Mouse (Mus musculus) erythroblast, embryonic 14.5 days (primary cell): ENCODE data around the gene Slc12a6.

Experiments used
- GATA1 ChIP-seq: IDR thresholded peaks from 2 replicates; pipeline ENCODE4 v1.6.1; 2012; ENCODE audit warnings: low read length, inconsistent platforms, mixed read lengths
- TAL1 ChIP-seq: IDR thresholded peaks from 3 replicates; pipeline ENCODE4 v1.6.1; 2012; ENCODE audit warnings: low read length, inconsistent platforms, mixed read lengths

DNA sequence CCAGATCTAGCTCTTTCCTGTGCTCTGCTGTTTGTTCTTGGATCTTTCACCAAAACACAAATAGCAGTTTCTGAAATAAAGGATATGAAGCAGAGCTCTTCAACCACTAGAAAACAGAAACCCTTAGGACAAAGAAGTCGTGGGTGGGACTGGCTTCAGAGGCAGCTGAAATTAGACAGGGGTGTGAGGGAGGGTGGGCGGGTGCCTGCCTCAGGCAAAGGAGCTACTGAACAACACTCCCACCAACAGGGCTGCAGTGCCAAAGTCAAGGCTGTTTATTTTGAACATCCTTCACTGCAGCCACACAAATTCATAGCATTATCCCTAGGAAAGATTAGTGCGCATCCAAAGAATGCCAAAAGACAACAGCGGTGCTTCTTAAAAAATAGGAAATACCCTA, 41.3 kb upstream of the Slc12a6 start:
- TF ChIP-seq GATA1 (no peak), TAL1 (no peak)
